Comparison of ENCODE assay signal across 14 mouse cellular contexts in genomic region chr8:115428528-115429290, GRCm38 (mm10).
DNase-seq lines count a peak whose midpoint lies in the region; ATAC-seq lines count a peak whose summit lies in the region.
"Had no signal": no experiment of that assay in that cellular context is flagged by ENCODE, and none has a peak within 500 bp of the region (broad histone marks: within the 10 kb centered on the region; RNA-seq: fewer than 3 reads in every experiment).

No protein-coding gene starts in this region.

- no peak overlapping the region for H3K9ac ChIP-seq in forebrain, embryonic 15.5 days (replicated peaks)
- H3K9ac ChIP-seq in forebrain, embryonic 11.5 days (ENCODE audit: low read length): no peak overlapping the region
- H3K9ac ChIP-seq in forebrain, embryonic 16.5 days (replicated peaks; ENCODE audit: low read depth, low read length): no peak overlapping the region
- H3K9ac ChIP-seq: limb, embryonic 12.5 days had no signal

- H3K4me3 ChIP-seq in forebrain, embryonic 15.5 days: no peak overlapping the region
- no peak overlapping the region for H3K4me3 ChIP-seq in forebrain, embryonic 11.5 days (ENCODE audit: low read depth, low read length)
- no peak overlapping the region for H3K4me3 ChIP-seq in forebrain, embryonic 16.5 days (replicated peaks; ENCODE audit: low read length)
- no peak overlapping the region for H3K4me3 ChIP-seq in heart, embryonic 10.5 days
- H3K4me3 ChIP-seq: limb, embryonic 12.5 days had no signal

- ATAC-seq in forebrain, embryonic 15.5 days (replicated peaks): peak; percentile 70
- no peak for ATAC-seq in forebrain, embryonic 11.5 days (replicated peaks; ENCODE audit: low FRiP score)
- peak; percentile 90 for ATAC-seq in forebrain, embryonic 16.5 days
- ATAC-seq: activated CD4-positive, CD25-positive, alpha-beta regulatory T cell, adult 4 months; CD4-positive, CD25-positive, alpha-beta regulatory T cell, adult 4 months had no signal

- H3K36me3 ChIP-seq in forebrain, embryonic 15.5 days: no peaks in the 10 kb centered on the region
- H3K36me3 ChIP-seq in forebrain, embryonic 11.5 days (ENCODE audit: control insufficient read depth, insufficient read depth, low read length): no peaks in the 10 kb centered on the region
- no peaks in the 10 kb centered on the region for H3K36me3 ChIP-seq in forebrain, embryonic 16.5 days (ENCODE audit: control insufficient read depth, insufficient read depth)
- H3K36me3 ChIP-seq in heart, embryonic 10.5 days: no peaks in the 10 kb centered on the region
- H3K36me3 ChIP-seq: limb, embryonic 12.5 days had no signal

- peaks cover 24% of the 10 kb centered on the region; the same call in 1 of the 2 replicates for H3K27me3 ChIP-seq in forebrain, embryonic 15.5 days
- peaks cover 2% of the 10 kb centered on the region; the same call in 1 of the 2 replicates for H3K27me3 ChIP-seq in forebrain, embryonic 11.5 days (ENCODE audit: control insufficient read depth, insufficient read depth, low read length)
- peaks cover 22% of the 10 kb centered on the region for H3K27me3 ChIP-seq in forebrain, embryonic 16.5 days (replicated peaks; ENCODE audit: control insufficient read depth, insufficient read depth, low read length)
- H3K27me3 ChIP-seq in heart, embryonic 10.5 days (ENCODE audit: insufficient read depth, poor library complexity, severe bottlenecking): peaks cover 9% of the 10 kb centered on the region; the same call in 1 of the 2 replicates
- H3K27me3 ChIP-seq: limb, embryonic 12.5 days had no signal

- H3K27ac ChIP-seq in forebrain, embryonic 15.5 days (replicated peaks): no peak overlapping the region
- H3K27ac ChIP-seq in forebrain, embryonic 11.5 days (ENCODE audit: low read depth, low read length): no peak overlapping the region
- H3K27ac ChIP-seq in forebrain, embryonic 16.5 days (ENCODE audit: low read length): no peak overlapping the region
- no peak overlapping the region for H3K27ac ChIP-seq in heart, embryonic 10.5 days
- H3K27ac ChIP-seq: limb, embryonic 12.5 days had no signal

- no peak for DNase-seq in forebrain, embryonic 11.5 days (ENCODE audit: low spot score)
- peak; percentile 21 for DNase-seq in retina, postnatal 1 day
- DNase-seq in retina, embryonic 14.5 days (ENCODE audit: low spot score): no peak
- DNase-seq in layer of hippocampus, postnatal 25 days (ENCODE audit: extremely low spot score in 1 of 2, low spot score in 1 of 2): peak; percentile 34 to 49
- DNase-seq in heart, adult 18-20 months: no peak
- no peak for DNase-seq in heart, embryonic 10.5 days (ENCODE audit: low spot score)
- DNase-seq: heart, postnatal 14 days; kidney, adult 11 months; lung, adult 2 months had no signal

- 33% methylated on average over 15 of the region's 15 CpGs for WGBS in forebrain, embryonic 15.5 days
- 81% methylated on average over 15 of the region's 15 CpGs for WGBS in forebrain, embryonic 11.5 days
- 26% methylated on average over 15 of the region's 15 CpGs for WGBS in forebrain, embryonic 16.5 days
- WGBS in heart, embryonic 10.5 days: 84% methylated on average over 15 of the region's 15 CpGs

- no peak overlapping the region for H3K4me2 ChIP-seq in forebrain, embryonic 15.5 days (replicated peaks)
- H3K4me2 ChIP-seq in forebrain, embryonic 11.5 days (ENCODE audit: low read depth, low read length, severe bottlenecking): no peak overlapping the region
- no peak overlapping the region for H3K4me2 ChIP-seq in forebrain, embryonic 16.5 days (ENCODE audit: low read length)
- H3K4me2 ChIP-seq: limb, embryonic 12.5 days had no signal

- H3K9me3 ChIP-seq in forebrain, embryonic 15.5 days: no peaks in the 10 kb centered on the region
- H3K9me3 ChIP-seq in forebrain, embryonic 11.5 days (ENCODE audit: control insufficient read depth, low read length): no peaks in the 10 kb centered on the region
- no peaks in the 10 kb centered on the region for H3K9me3 ChIP-seq in forebrain, embryonic 16.5 days (ENCODE audit: control insufficient read depth, low read length)
- H3K9me3 ChIP-seq in heart, embryonic 10.5 days: no peaks in the 10 kb centered on the region
- H3K9me3 ChIP-seq: limb, embryonic 12.5 days had no signal

- H3K4me1 ChIP-seq in forebrain, embryonic 15.5 days: peaks cover 17% of the 10 kb centered on the region
- no peaks in the 10 kb centered on the region; the same call in 1 of the 2 replicates for H3K4me1 ChIP-seq in forebrain, embryonic 11.5 days (replicated peaks; ENCODE audit: control insufficient read depth, insufficient read depth, low read length)
- peaks cover 23% of the 10 kb centered on the region for H3K4me1 ChIP-seq in forebrain, embryonic 16.5 days (replicated peaks; ENCODE audit: control insufficient read depth, insufficient read depth, low read length)
- H3K4me1 ChIP-seq in heart, embryonic 10.5 days: no peaks in the 10 kb centered on the region

Comparison
In these comparisons a context has a peak if more than half of its experiments do, and no peak if none do; other contexts are left out.
1. DNase-seq: peak in retina, postnatal 1 day (single experiment) and layer of hippocampus, postnatal 25 days (2 of 2); none in forebrain, embryonic 11.5 days (single experiment), retina, embryonic 14.5 days (single experiment), heart, adult 18-20 months (0 of 2) and heart, embryonic 10.5 days (single experiment).